Mouse (Mus musculus) limb, embryonic 15.5 days (tissue): ENCODE data around the gene P3h1. TPM values are rescaled to one million over a fixed set of nuclear protein-coding genes. Genes with fewer than 3 reads are reported as not detected.
"Not testable (repeated sequence)": the region's sequence is repeated elsewhere in the genome, so short reads cannot be mapped to it uniquely, and the experiment has no call there.

Source experiments
- ATAC-seq: fragments of 200-750 bp; cut with Nextera tagmentation; 2 replicates; pipeline ENCODE4 v1.8.0; 2017; ENCODE audit warnings: low read depth, moderate TSS enrichment; ENCODE audit not compliant: insufficient number of reproducible peaks, low FRiP score, low TSS enrichment
- H3K27ac ChIP-seq: fragments of 300-500 bp; sonication (generic); 2 replicates; pipeline ENCODE4 v1.5.1; 2015; ENCODE audit warnings: moderate library complexity, mild to moderate bottlenecking, inconsistent platforms
- H3K27me3 ChIP-seq: fragments of 300-500 bp; sonication (generic); 2 replicates; pipeline ENCODE4 v1.6.1; 2015; ENCODE audit warnings: inconsistent platforms
- H3K36me3 ChIP-seq: fragments of 300-500 bp; sonication (generic); 2 replicates; pipeline ENCODE4 v1.6.1; 2015; ENCODE audit warnings: inconsistent platforms
- H3K4me1 ChIP-seq: fragments of 300-500 bp; sonication (generic); 2 replicates; pipeline ENCODE4 v1.6.1; 2015; ENCODE audit warnings: inconsistent platforms
- H3K4me2 ChIP-seq: fragments of 300-500 bp; sonication (generic); 2 replicates; pipeline ENCODE4 v1.6.1; 2015; ENCODE audit warnings: mild to moderate bottlenecking, inconsistent platforms
- H3K4me3 ChIP-seq: fragments of 300-500 bp; sonication (generic); 2 replicates; pipeline ENCODE4 v1.5.1; 2015; ENCODE audit warnings: mild to moderate bottlenecking, inconsistent platforms
- H3K9ac ChIP-seq: fragments of 300-500 bp; sonication (generic); 2 replicates; pipeline ENCODE4 v1.6.1; 2015; ENCODE audit warnings: inconsistent platforms
- H3K9me3 ChIP-seq: fragments of 300-500 bp; sonication (generic); 2 replicates; pipeline ENCODE4 v1.6.1; 2016; ENCODE audit warnings: inconsistent platforms
- WGBS: fragments of 180-500 bp; shearing (Covaris S2); methylation state at CpG from one replicate; pipeline ENCODE4 v1.1.7; 2015; 5-methylcytosine and 5-hydroxymethylcytosine counted together
- polyA plus RNA-seq: library from polyadenylated mRNA; unstranded; fragments of >200 nt; fragmentation: Nextera tagmentation; extraction: Ambion mirVana; gene quantifications from 2 replicates; pipeline ENCODE4 v1.2.1, GENCODE M21; 2015

P3h1 gene
- polyA plus RNA-seq, 1 experiment from 2014 or later = 83.6 TPM

GRCm38 (mm10) chr4:119257083-119257482 is 24.4 kb downstream of the P3h1 start:
- Histone ChIP-seq H3K27ac (no peak overlapping the region), H3K4me3 (no peak overlapping the region), H3K36me3 (no peaks in the 10 kb centered on the region), H3K9me3 (no peaks in the 10 kb centered on the region), H3K4me2 (no peak overlapping the region), H3K4me1 (peaks cover 23% of the 10 kb centered on the region), H3K27me3 (no peaks in the 10 kb centered on the region), H3K9ac (no peak overlapping the region)
- no peak for ATAC-seq
- WGBS = 66% methylated on average over 6 of the region's 6 CpGs

- ATAC-seq = no peak
- peaks cover 10% of the 10 kb centered on the region for H3K4me1 ChIP-seq
- 85% methylated on average over 15 of the region's 15 CpGs for WGBS
Measured at GRCm38 (mm10) chr4:119259344-119260254, 26.9 kb downstream of the P3h1 start.

GRCm38 (mm10) chr4:119261087-119261713 is 28.5 kb downstream of the P3h1 start:
- Histone ChIP-seq H3K4me3 (no peak overlapping the region), H3K36me3 (no peaks in the 10 kb centered on the region), H3K27me3 (no peaks in the 10 kb centered on the region), H3K27ac (no peak overlapping the region), H3K4me2 (no peak overlapping the region), H3K4me1 (no peaks in the 10 kb centered on the region), H3K9me3 (no peaks in the 10 kb centered on the region), H3K9ac (no peak overlapping the region)
- 48% methylated on average over 7 of the region's 7 CpGs for WGBS
- ATAC-seq = no peak

More at GRCm38 (mm10) chr4:119259344-119260254, 26.9 kb downstream of the P3h1 start:
- no peaks in the 10 kb centered on the region for H3K27me3 ChIP-seq
- H3K27ac ChIP-seq = no peak overlapping the region
- no peak overlapping the region for H3K9ac ChIP-seq
- no peak overlapping the region for H3K4me2 ChIP-seq
- H3K9me3 ChIP-seq = no peaks in the 10 kb centered on the region
- no peaks in the 10 kb centered on the region for H3K36me3 ChIP-seq
- no peak overlapping the region for H3K4me3 ChIP-seq

DNA sequence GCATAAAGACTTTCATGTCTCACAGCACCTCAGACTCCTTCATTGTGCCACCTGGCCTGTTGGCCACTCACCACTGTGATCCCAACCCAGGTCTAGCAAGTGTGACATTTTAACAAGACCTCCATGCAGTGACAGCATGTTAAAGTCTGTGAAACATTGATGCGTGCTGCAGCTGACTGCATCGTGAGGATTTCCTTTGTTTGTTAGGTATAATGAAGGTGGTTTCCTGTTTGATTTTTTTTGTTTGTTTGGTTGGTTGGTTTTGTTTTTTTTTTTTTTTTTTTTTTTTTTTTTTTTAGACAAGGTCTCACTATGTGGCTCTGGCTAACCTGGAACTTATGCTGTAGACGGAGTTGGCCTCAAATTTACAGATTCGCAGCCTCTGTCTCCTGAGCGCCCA is 29.8 kb downstream of the P3h1 start:
- Histone ChIP-seq H3K27ac (no peak overlapping the region), H3K4me1 (no peaks in the 10 kb centered on the region), H3K4me3 (no peak overlapping the region), H3K9ac (no peak overlapping the region), H3K4me2 (no peak overlapping the region), H3K27me3 (no peaks in the 10 kb centered on the region), H3K36me3 (no peaks in the 10 kb centered on the region), H3K9me3 (no peaks in the 10 kb centered on the region)
- 85% methylated on average over 5 of the region's 5 CpGs for WGBS
- no peak for ATAC-seq

DNA sequence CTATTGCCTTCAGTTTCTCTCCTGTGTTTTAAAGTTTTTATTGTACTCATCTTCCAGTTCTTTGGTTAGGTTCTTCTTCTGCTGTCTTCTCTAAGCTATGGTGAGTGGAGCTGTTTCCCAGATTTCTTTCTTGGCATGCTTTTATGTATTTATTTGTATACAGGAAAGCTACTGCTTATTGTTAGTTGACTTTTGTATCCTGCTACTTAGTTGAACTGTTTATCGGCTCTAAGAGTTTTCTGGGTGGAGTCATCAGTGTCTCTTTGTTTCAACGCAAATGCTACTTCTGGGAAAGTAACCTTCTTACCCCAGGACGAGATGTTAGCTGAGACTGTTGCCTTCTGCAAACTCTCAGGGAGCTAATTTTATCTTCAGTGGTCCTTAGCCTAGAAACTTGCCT is 30.7 kb downstream of the P3h1 start:
- Histone ChIP-seq H3K4me3 (no peak overlapping the region), H3K9me3 (no peaks in the 10 kb centered on the region), H3K4me1 (no peaks in the 10 kb centered on the region), H3K9ac (no peak overlapping the region), H3K36me3 (no peaks in the 10 kb centered on the region), H3K27me3 (no peaks in the 10 kb centered on the region), H3K4me2 (no peak overlapping the region), H3K27ac (no peak overlapping the region)
- ATAC-seq = no peak
- WGBS = 77% methylated on average over 3 of the region's 3 CpGs

DNA sequence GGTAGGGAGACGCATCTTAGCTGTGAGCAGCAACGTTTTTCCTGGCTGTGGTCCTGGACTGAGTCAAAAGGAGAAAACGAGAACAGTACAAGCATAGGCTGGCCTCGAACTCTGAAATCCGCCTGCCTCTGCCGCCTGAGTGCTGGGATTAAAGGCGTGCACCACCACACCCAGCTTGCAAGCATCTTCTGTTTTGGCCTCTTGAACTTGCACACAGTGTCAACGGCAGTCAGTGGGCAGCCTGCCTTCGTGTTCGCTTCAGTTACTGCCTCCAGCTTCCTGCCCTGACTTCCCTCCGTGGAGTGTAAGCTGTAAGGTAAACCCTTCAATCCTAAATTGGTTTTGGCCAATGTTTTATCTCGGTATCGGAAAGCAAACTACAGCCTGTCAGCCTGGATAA is 33.9 kb downstream of the P3h1 start:
- whole genome bisulfite sequencing = 73% methylated on average over 13 of the region's 13 CpGs
- Histone ChIP-seq H3K9ac (no peak overlapping the region), H3K4me3 (no peak overlapping the region), H3K27ac (no peak overlapping the region), H3K36me3 (peaks cover 27% of the 10 kb centered on the region), H3K27me3 (no peaks in the 10 kb centered on the region), H3K9me3 (no peaks in the 10 kb centered on the region), H3K4me1 (no peaks in the 10 kb centered on the region), H3K4me2 (no peak overlapping the region)
- ATAC-seq = no peak

GRCm38 (mm10) chr4:119274627-119275026 is 41.9 kb downstream of the P3h1 start:
- Histone ChIP-seq H3K9ac (no peak overlapping the region), H3K9me3 (no peaks in the 10 kb centered on the region), H3K27me3 (no peaks in the 10 kb centered on the region), H3K27ac (no peak overlapping the region), H3K4me2 (no peak overlapping the region), H3K4me3 (no peak overlapping the region), H3K4me1 (no peaks in the 10 kb centered on the region), H3K36me3 (peaks cover 93% of the 10 kb centered on the region)
- ATAC-seq = no peak
- 68% methylated on average over 1 of the region's 1 CpGs for WGBS

DNA sequence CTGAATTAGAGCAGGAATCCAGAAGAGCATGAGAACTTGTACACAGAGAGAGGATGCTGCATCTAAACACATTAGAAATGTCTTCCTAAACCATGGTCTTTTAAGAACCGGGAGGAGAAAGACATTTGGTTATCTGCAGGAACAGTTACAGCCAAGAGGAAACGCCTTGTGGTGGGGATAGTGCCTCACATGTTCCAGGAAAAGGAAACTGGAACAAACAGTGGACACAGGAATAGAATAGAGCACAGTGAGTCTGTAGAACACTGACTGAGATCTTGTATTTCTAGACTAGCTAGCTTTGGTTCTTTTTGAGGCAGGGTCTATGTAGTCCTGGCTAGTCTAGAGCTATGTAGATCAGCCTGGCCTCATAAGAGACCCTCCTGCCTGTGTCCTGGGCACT is 42.5 kb downstream of the P3h1 start:
- Histone ChIP-seq H3K4me1 (no peaks in the 10 kb centered on the region), H3K27ac (0 out of 2 replicates have a peak overlapping the region, but pooled peaks have one; percentile 5), H3K9me3 (no peaks in the 10 kb centered on the region), H3K9ac (no peak overlapping the region), H3K27me3 (no peaks in the 10 kb centered on the region), H3K4me2 (no peak overlapping the region), H3K4me3 (no peak overlapping the region), H3K36me3 (peaks cover 93% of the 10 kb centered on the region)
- 77% methylated on average over 2 of the region's 2 CpGs for WGBS
- no peak for ATAC-seq

- Histone ChIP-seq H3K4me1 (no peaks in the 10 kb centered on the region), H3K36me3 (peaks cover 90% of the 10 kb centered on the region), H3K27me3 (no peaks in the 10 kb centered on the region), H3K4me2 (no peak overlapping the region), H3K4me3 (no peak overlapping the region), H3K27ac (0 out of 2 replicates have a peak overlapping the region, but pooled peaks have one; percentile 5), H3K9ac (no peak overlapping the region), H3K9me3 (no peaks in the 10 kb centered on the region)
- 71% methylated on average over 2 of the region's 2 CpGs for WGBS
- ATAC-seq = no peak
Measured at GRCm38 (mm10) chr4:119275726-119276125, 43.0 kb downstream of the P3h1 start.

- H3K27ac ChIP-seq, ATAC-seq, H3K4me1 ChIP-seq, H3K9me3 ChIP-seq, H3K4me2 ChIP-seq, H3K9ac ChIP-seq, H3K27me3 ChIP-seq, H3K4me3 ChIP-seq: not testable (repeated sequence)
- H3K36me3 ChIP-seq = peaks cover 90% of the 10 kb centered on the region
- WGBS = 90% methylated on average over 15 of the region's 15 CpGs
Measured at GRCm38 (mm10) chr4:119278784-119279183, 46.1 kb downstream of the P3h1 start.

GRCm38 (mm10) chr4:119284861-119285260 is 52.1 kb downstream of the P3h1 start:
- Histone ChIP-seq H3K36me3 (peaks cover 53% of the 10 kb centered on the region), H3K27ac (no peak overlapping the region), H3K4me2 (no peak overlapping the region), H3K4me1 (no peaks in the 10 kb centered on the region), H3K9ac (no peak overlapping the region), H3K9me3 (no peaks in the 10 kb centered on the region), H3K4me3 (no peak overlapping the region), H3K27me3 (no peaks in the 10 kb centered on the region)
- 81% methylated on average over 1 of the region's 1 CpGs for WGBS
- ATAC-seq = no peak

GRCm38 (mm10) chr4:119285336-119285735 is 52.6 kb downstream of the P3h1 start:
- no peak overlapping the region for H3K9ac ChIP-seq
- no peak overlapping the region for H3K4me2 ChIP-seq
- no peaks in the 10 kb centered on the region for H3K9me3 ChIP-seq
- no peaks in the 10 kb centered on the region for H3K4me1 ChIP-seq
- H3K27me3 ChIP-seq = no peaks in the 10 kb centered on the region
- no peak for ATAC-seq
- 74% methylated on average over 2 of the region's 2 CpGs for WGBS
- peaks cover 49% of the 10 kb centered on the region for H3K36me3 ChIP-seq
- H3K4me3 ChIP-seq = no peak overlapping the region
- H3K27ac ChIP-seq = no peak overlapping the region
